Mouse (Mus musculus) thymus, adult 2 months (tissue): ENCODE measurements around the gene Lta. TPM values are rescaled to one million over a fixed set of nuclear protein-coding genes. Genes with fewer than 3 reads are reported as not detected.
"Not testable (repeated sequence)": the region's sequence is repeated elsewhere in the genome, so short reads cannot be mapped to it uniquely, and the experiment has no call there.

Experiments
- DNase-seq: peaks from one replicate; pipeline ENCODE4 v3.0.0; 2021
- H3K27ac ChIP-seq: fragments of 200-500 bp; 2 replicates; pipeline ENCODE4 v1.5.1; 2012; ENCODE audit warnings: low read length, control low read depth; ENCODE audit not compliant: control insufficient read depth, insufficient read depth
- H3K27me3 ChIP-seq: fragments of 200-500 bp; 2 replicates; pipeline ENCODE4 v1.6.1; 2012; ENCODE audit warnings: mild to moderate bottlenecking, low read length, moderate library complexity, mixed read lengths; ENCODE audit not compliant: control insufficient read depth, insufficient read depth
- H3K36me3 ChIP-seq: fragments of 200-500 bp; 2 replicates; pipeline ENCODE4 v1.6.1; 2012; ENCODE audit warnings: mild to moderate bottlenecking, low read length, moderate library complexity; ENCODE audit not compliant: control insufficient read depth, insufficient read depth
- H3K4me1 ChIP-seq: fragments of 200-500 bp; replicated peaks from 2 replicates; pipeline ENCODE4 v1.6.1; 2012; ENCODE audit warnings: low read length; ENCODE audit not compliant: control insufficient read depth, insufficient read depth
- H3K4me3 ChIP-seq: fragments of 200-500 bp; 2 replicates; pipeline ENCODE4 v1.5.1; 2012; ENCODE audit warnings: mild to moderate bottlenecking, low read length, control low read depth, moderate library complexity; ENCODE audit not compliant: control insufficient read depth, insufficient read depth
- CTCF ChIP-seq: fragments of 200-500 bp; IDR thresholded peaks from 2 replicates; pipeline ENCODE4 v1.5.1; 2012; ENCODE audit warnings: mild to moderate bottlenecking, control low read depth, low read length, moderate library complexity, borderline replicate concordance; ENCODE audit not compliant: control insufficient read depth, poor library complexity, insufficient read depth; ENCODE audit errors: extremely low read depth
- POLR2A ChIP-seq: fragments of 200-500 bp; IDR thresholded peaks from 2 replicates; pipeline ENCODE4 v1.6.1; 2012; ENCODE audit warnings: mild to moderate bottlenecking, low read length, control low read depth, moderate library complexity; ENCODE audit not compliant: control insufficient read depth, poor library complexity, insufficient read depth; ENCODE audit errors: extremely low read depth
- WGBS: fragments of 180-500 bp; shearing (Covaris S2); methylation state at CpG from one replicate; pipeline ENCODE4 v1.1.7; 2018; 5-methylcytosine and 5-hydroxymethylcytosine counted together
- polyA plus RNA-seq: library from polyadenylated mRNA; depleted of rRNA; stranded (reverse); fragments of >200 nt; gene quantifications from 2 replicates; pipeline ENCODE4 v1.2.3, GENCODE M21; 2012

Lta gene
- polyA plus RNA-seq, 1 experiment = 14.4 TPM

GRCm38 (mm10) chr17:35237504-35237903 is 32.4 kb upstream of the Lta start:
- no peak overlapping the region for H3K27ac ChIP-seq
- no peaks in the 10 kb centered on the region for H3K27me3 ChIP-seq
- H3K36me3 ChIP-seq = no peaks in the 10 kb centered on the region
- no peak overlapping the region for H3K4me3 ChIP-seq
- TF ChIP-seq CTCF = no peak
- no peak for TF ChIP-seq POLR2A
- H3K4me1 ChIP-seq = peaks cover 25% of the 10 kb centered on the region
- WGBS = 94% methylated on average over 12 of the region's 12 CpGs
- DNase-seq = no peak

- peaks cover 29% of the 10 kb centered on the region for H3K4me1 ChIP-seq
- no peaks in the 10 kb centered on the region for H3K36me3 ChIP-seq
- H3K27ac ChIP-seq = no peak overlapping the region
- WGBS = 94% methylated on average over 9 of the region's 9 CpGs
- TF ChIP-seq POLR2A = no peak
- no peak for TF ChIP-seq CTCF
- H3K4me3 ChIP-seq = no peak overlapping the region
- DNase-seq = no peak
- H3K27me3 ChIP-seq = no peaks in the 10 kb centered on the region
These were observed 31.8 kb upstream of the Lta start for GRCm38 (mm10) chr17:35236996-35237395.

GRCm38 (mm10) chr17:35236390-35236746 is 31.2 kb upstream of the Lta start:
- Histone ChIP-seq H3K27ac (peak overlapping the region; percentile 91), H3K4me3 (peak overlapping the region; percentile 59), H3K36me3 (no peaks in the 10 kb centered on the region), H3K4me1 (peaks cover 32% of the 10 kb centered on the region), H3K27me3 (no peaks in the 10 kb centered on the region)
- WGBS = 3% methylated on average over 18 of the region's 18 CpGs
- DNase-seq = peak; percentile 100
- peak; percentile 98 for TF ChIP-seq CTCF
- TF ChIP-seq POLR2A = no peak

- H3K27me3 ChIP-seq = no peaks in the 10 kb centered on the region
- DNase-seq = peak; percentile 86
- H3K4me3 ChIP-seq = peak within 1 kb of the TSS; percentile 82
- under 1% methylated on average over 35 of the region's 35 CpGs for WGBS
- peaks cover 35% of the 10 kb centered on the region for H3K4me1 ChIP-seq
- no peaks in the 10 kb centered on the region for H3K36me3 ChIP-seq
- TF ChIP-seq CTCF (0 out of 2 replicates have a peak, but pooled peaks have one; percentile 16), POLR2A (peak; percentile 90)
- H3K27ac ChIP-seq = peak within 1 kb of the TSS; percentile 91
These were observed 30.7 kb upstream of the Lta start, which contains the start of gene Nfkbil1 for GRCm38 (mm10) chr17:35235614-35236389. TSS of gene Nfkbil1 (minus strand) at chr17:35235792.

- no peaks in the 10 kb centered on the region; the same call in 1 of the 2 replicates for H3K36me3 ChIP-seq
- H3K27me3 ChIP-seq = no peaks in the 10 kb centered on the region
- H3K4me1 ChIP-seq = peaks cover 31% of the 10 kb centered on the region
- peak overlapping the region; percentile 82 for H3K4me3 ChIP-seq
- peak; percentile 59 for DNase-seq
- H3K27ac ChIP-seq = peak overlapping the region; percentile 86
- TF ChIP-seq CTCF = peak; percentile 35; the same call in 1 of the 2 replicates
- no peak for TF ChIP-seq POLR2A
- WGBS = 10% methylated on average over 31 of the region's 31 CpGs
These were observed 29.8 kb upstream of the Lta start for GRCm38 (mm10) chr17:35234903-35235302.

GRCm38 (mm10) chr17:35234090-35234489 is 28.9 kb upstream of the Lta start:
- not testable (repeated sequence) for H3K36me3 ChIP-seq, H3K27me3 ChIP-seq, DNase-seq, H3K4me3 ChIP-seq
- H3K4me1 ChIP-seq = peaks cover 31% of the 10 kb centered on the region
- peak overlapping the region; percentile 97 for H3K27ac ChIP-seq
- WGBS = 43% methylated on average over 7 of the region's 7 CpGs
